Mouse (Mus musculus) right cerebral cortex, postnatal 10 days (tissue): ENCODE data around the gene 2900011O08Rik.

Experiments
- DNase-seq, 2 experiments: peaks; one replicate each; pipeline ENCODE4 v3.0.0; 2021; ENCODE audit warnings: low spot score in 2 of 2

Gene 2900011O08Rik

GRCm38 (mm10) chr16:14135014-14135413 lies 148.6 kb downstream of the 2900011O08Rik start:
- DNase-seq, result no peak

- no peak for DNase-seq
Measured at GRCm38 (mm10) chr16:14137976-14138561, 151.7 kb downstream of the 2900011O08Rik start.

DNA sequence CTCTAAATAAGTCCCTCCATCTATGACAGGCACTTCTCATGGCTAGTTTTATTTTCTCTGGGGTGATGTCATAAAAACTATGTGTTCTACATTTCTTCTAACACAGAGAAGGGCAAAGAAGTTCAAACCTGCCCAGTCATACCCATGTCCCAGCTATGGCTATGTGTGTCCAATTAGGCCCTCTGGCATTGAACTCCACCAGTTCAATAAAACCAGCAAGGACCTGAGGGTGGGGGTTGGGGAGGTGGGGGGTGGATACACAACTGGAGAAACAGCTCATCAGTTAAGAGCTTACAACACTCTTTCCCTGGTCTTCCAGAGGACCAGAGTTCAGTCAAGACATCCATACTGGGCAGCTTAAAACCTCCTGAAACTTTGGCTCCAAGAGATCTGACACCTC lies 152.7 kb downstream of the 2900011O08Rik start:
- no peak for DNase-seq

- no peak for DNase-seq
Measured at GRCm38 (mm10) chr16:14143298-14143697, 156.9 kb downstream of the 2900011O08Rik start.

DNA sequence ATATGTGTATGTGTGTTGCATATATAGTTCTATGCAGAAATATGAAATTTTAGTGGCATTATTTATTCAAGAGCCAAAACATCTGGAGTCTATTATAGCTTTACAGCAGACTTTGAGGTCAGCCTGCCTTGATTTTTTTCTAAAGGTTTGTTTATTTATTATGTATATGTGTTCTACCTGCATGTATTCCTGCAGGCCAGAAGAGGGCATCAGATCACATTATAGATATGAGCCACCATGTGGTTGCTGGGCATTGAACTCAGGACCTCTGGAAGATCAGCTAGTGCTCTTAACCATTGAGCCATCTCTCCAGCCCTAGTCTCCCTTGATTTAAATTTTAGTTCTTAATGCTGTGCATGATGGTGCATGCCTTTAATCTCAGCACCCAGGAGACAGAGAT lies 161.3 kb downstream of the 2900011O08Rik start:
- DNase-seq, result no peak
